Mouse (Mus musculus) C2C12 (cell line): Measurements from ENCODE around the gene Uqcc1.

Experiments
- CEBPB ChIP-seq: IDR thresholded peaks from one replicate; pipeline ENCODE4 v1.6.1; 2011; ENCODE audit warnings: low read depth, mild to moderate bottlenecking, control low read depth, moderate library complexity
- CTCF ChIP-seq: IDR thresholded peaks from one replicate; pipeline ENCODE4 v1.5.1; 2011; ENCODE audit not compliant: control insufficient read depth, insufficient read depth, insufficient read length
- MAX ChIP-seq: IDR thresholded peaks from one replicate; pipeline ENCODE4 v1.6.1; 2011; ENCODE audit warnings: mild to moderate bottlenecking, control low read depth
- USF1 ChIP-seq: IDR thresholded peaks from one replicate; pipeline ENCODE4 v1.6.1; 2011; ENCODE audit warnings: low read depth, mild to moderate bottlenecking, control low read depth, moderate library complexity

DNA sequence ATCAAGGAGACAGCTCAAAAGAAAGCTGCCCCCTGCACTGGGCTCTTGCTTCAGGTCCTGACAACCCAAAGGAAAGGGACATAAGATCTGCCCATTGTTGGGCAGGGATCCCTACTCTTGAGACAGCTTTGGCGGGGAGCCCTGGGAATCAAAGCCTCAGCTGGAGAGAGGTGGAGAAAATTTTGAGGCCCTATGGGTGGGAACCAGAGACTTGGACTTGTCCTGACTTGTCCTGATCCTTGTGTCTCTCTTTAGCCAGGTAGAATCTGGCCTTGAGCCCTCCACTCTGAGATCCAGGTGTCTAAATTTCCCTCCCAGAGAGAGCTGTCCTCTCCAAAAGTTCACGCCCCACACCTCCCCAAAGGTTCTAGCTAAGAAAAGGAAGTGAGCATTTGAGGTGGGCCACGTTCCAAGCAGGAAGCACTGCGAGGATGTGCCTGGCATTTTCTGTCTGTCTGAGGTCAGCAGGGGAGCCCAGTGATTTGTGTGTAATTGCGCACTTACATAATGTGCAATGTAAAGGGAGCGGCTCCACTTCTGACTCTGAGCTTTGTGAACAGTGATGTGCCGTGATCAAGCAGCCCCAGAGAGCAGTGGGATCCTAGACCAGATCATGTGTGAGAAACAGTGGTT lies 9.9 kb upstream of the Uqcc1 start:
- TF ChIP-seq CTCF (no peak), MAX (no peak), CEBPB (no peak), USF1 (no peak)
